Mouse (Mus musculus): ENCODE measurements around the gene Map2.

DNA sequence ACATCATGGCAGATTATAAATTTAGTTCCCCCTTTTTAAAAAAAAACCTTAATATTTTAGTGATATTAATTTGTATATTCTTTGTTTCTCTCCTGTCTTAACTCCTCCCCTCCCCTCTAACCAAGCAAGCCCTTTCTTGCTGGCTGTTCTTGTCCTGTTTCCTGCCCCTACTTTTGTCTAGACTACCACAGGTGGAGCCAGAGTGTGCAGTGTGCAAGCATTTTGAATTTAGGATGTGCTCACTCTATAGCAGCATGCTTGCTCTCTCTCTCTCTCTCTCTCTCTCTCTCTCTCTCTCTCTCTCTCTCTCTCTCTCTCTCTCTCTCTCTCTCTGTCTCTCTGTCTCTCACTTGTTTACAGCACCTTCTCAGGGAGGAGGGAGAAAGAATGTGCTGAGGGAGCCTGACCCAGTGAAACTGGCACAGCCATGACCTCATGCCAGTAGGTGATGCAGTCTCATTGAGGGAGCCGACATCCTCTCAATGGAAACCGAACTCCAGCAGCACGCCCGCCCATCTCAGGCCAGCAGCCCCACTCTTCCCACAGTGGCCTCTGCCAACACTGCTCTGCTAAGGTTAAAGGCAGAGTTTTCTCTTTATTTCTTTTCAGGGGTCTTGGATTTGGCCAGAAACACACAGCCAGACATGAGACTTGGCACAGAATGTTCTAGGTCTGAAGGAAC, 2.6 kb downstream of the Map2 start:
- no peak for TF ChIP-seq CTCF (conservative IDR thresholded peaks at IDR 0.05; ENCODE audit: insufficient read depth, insufficient read length, low read depth, low read length)
- TF ChIP-seq POLR2A (IDR thresholded peaks at IDR 0.05; ENCODE audit: low read depth, low read length), result no peak

Data from kidney, adult 2 months (tissue).